Mouse (Mus musculus) gastrocnemius, adult 18-20 months (tissue): ENCODE results near the gene Gm27021. TPM values are rescaled to one million over a fixed set of nuclear protein-coding genes. Genes with fewer than 3 reads are reported as not detected.

Source experiments
- DNase-seq: peaks from one replicate; pipeline ENCODE4 v3.0.0; 2021; ENCODE audit warnings: low spot score
- total RNA-seq, 2 experiments: library from RNA; stranded (reverse); gene quantifications; 2 replicates each; pipeline ENCODE4 v1.2.3; 2021

Gm27021 gene
- total RNA-seq, 2 experiments from 2014 or later, result not detected

DNA sequence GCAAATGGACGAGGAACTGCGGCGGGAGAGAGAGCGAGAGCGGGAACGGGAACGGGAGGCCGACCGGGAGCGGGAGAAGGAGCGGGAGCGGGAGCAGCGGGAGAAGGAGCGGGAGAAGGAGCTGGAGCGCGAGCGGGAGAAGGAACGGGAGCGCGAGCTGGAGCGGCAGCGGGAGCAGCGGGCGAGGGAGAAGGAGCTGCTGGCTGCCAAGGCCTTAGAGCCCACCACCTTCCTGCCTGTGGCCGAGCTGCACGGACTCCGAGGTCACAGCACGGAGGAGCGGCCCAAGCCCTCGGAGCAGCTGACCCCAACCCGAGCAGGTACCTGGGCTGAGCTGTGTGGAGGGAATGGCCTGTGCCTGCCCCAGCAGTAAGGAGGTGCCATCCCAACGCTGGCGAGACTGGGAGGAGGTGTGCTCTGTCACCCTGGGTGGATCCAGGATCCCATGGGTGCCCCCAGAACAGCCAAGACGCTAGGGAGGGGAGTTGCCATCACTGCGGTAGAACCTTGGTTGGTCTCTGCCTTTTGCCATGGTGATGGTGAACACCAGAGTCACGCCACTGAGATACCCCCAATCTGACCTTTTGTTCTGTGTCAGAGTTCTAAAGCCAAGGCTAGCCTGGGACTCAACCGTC is 99.6 kb downstream of the Gm27021 start:
- no peak for DNase-seq

DNA sequence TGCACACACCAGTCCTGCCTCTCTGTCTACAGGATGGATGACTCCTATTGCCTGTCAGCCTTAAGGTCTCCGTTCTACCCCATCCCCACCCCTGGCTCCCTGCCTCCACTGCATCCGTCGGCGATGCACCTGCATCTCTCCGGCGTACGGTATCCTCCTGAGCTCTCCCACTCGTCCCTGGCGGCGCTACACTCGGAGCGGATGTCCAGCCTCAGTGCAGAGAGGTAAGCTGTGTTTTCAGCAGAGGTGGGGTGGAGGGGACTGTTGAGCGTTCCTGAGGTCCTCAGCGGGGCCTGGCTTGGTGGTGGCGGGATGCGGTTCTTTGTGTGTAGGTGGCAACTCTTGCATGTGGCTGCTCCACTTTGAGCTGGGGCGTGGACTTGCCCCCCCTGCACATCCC is 100.1 kb downstream of the Gm27021 start:
- no peak for DNase-seq

DNA sequence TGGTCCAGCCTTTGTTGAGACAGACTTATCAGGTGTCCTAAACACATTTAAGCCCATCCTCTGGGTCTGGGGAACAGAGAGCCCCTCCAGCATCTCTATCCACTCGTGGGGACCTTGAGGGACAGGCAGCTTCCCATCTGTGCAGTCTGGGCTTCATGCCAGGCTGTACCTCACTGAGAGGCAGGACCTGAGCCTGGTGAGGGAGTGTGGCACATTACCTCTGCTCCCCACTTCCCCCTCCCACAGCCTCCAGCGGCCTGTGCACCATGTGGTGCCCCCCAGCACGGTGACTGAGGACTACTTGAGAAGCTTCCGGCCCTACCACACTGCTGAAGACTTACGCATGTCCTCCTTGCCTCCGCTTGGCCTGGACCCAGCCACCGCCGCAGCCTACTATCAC is 101.2 kb downstream of the Gm27021 start:
- DNase-seq, result no peak

DNA sequence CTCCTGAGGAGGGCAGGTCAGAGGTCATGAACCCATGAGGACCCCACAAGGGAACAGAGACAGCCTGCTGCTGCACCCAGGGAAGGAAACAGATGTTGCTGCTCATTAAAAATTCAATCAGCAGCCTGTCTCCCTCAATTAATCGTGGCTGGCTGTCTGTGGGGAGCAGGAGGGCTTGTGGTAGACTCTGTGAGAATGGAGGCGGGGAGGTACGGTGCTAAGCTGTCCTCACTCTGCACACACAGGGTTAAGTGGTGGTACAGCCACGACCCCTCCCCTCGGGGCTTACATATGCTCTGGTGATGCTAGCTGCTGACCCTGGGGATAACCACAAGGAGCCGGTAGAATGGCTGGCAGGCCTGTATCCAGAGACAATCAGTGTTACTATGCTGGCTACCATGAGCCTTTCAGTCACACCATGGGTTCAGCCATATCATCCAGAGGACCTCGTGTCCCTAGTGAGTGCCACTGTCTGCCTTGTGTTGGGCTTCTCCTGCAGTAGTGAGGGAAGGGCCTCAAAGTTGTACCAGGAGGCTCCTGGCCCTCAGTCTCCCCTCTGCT is 102.6 kb downstream of the Gm27021 start:
- DNase-seq, result no peak

DNA sequence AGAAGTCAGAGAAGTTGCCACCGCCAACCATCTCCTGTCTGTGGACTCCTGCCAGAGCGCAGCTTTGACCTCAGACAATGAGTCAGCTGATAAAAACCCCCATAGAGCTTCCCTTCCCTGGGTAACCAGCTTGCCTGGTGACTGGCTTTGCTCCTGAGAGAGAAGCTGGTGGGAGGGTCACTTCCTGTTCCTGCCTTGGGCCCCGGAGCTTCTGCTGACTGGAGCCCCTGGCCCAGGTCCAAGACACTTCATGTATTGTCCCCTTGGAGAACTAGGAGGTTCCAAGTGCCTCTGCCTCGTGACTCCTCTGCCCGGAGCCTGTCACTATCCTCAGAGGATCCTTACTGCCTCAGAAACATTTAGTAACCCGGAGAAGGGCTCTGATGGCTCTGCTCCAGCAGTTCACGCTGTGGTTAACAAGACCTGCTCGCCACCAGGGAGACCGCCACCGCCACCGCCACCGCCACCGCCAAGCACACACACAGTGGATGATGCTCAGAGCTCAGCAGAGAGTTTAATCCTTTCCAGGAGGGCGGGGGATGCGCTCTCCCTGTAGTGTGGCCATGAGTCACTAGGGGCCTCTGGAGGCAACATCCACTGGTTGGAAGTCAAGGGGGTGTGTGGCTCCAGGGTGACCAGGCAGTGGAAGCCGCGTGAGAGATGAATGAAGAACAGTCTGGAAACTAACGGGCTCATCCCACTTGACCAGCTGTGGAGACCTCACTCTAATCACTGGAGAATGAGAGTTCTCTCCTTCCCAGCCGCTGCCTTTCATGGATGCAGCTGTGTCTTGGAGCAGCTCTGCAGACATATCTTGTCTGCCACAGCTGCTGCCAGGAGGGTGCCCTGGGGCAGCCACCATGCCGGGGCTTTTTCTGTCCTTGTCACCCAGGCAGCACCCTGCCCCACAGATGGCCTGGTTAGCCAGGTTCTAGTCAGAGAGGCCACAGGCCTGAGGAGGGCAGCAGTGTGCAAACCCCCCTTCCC is 103.7 kb downstream of the Gm27021 start:
- peak; percentile 80 for DNase-seq

DNA sequence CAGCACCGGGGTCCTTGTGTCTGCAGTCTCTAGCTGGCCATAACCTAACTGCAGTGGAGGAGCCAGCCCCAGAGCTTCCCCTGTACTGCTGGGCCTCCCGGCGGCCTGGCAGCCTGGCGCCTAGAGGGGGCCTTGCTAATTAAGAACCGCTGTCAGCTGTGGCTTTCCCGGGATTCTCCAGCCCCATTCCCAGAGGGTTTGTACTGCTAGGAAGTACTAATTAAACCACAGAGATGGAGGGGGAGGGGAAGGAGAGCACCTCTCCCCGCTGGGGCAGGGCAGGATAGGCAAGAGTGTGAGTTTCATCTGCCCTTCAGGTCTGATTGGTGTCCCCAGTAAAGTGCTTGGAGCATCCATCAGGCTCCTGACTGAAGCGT is 104.5 kb downstream of the Gm27021 start:
- DNase-seq, result no peak

DNA sequence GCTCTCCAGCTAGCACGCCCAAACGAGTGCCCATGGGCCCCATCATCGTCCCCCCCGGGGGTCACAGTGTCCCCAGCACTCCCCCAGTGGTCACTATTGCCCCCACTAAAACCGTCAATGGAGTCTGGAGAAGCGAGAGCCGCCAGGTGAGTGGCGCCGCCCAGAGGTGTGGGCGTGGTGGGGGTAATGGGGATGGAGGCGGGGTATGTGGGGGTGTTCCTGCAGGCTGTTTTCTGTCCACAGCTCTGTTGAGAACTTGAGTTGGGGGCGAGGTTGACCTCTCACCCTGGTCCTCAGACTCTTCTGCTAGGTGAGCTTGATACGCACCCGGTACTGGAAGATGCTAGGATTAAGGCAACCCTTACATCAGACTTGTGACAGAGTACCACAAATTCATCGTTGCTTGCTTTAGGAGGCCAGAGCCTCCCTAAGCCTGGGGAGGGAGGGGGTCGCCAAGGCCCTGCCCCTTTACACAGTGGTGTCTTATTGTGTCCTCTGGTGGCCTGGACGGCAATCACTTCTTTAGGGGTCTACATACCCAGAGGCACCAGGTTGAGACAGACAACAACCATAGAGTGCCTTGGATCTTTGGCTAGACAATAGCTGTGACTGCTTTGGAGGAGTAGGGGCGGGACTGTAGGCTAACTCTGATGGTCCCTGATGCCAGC is 105.1 kb downstream of the Gm27021 start:
- no peak for DNase-seq

DNA sequence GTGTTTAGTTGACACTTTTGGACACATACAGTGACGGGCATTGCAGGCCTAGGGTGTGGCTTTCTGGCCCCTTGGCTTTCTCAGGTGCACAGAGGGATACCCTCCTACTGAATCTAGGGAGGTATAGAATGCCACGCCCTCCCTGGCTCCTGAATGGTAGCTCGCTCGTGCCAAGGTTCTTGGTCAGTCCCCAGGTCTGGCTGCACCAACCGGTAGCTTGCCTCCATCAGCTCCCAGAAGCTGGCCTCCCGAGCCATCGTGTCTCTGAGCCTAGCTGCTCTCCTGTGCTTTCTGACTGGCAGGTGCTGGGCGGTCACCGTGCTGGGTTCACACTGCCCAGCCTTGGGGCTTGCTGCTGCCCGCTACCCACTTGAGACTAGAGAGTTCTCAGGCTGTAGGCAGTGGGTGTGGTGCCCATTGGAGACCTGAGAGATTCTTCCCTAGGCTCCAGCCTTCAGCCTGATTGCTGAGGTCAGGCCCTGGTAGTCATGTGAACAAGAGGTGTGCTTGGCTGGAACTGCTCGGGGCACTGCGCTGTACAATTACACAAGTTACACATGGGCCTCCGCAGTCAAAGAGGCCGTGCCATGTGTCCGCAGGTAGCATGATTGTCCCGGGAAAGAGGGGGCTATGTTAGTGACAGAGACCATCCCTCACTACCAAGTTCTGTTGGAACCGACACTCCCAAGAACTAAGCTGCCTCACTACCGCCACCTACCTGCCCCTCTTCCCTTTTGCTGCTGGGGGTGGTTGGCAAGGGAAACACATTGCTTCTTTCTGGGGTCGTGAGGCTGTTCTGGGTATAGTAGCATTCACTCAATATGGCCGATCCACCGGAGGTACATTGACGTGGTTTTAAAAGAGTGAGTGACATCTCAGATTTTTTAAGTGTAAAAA is 106.1 kb downstream of the Gm27021 start:
- DNase-seq, result no peak

DNA sequence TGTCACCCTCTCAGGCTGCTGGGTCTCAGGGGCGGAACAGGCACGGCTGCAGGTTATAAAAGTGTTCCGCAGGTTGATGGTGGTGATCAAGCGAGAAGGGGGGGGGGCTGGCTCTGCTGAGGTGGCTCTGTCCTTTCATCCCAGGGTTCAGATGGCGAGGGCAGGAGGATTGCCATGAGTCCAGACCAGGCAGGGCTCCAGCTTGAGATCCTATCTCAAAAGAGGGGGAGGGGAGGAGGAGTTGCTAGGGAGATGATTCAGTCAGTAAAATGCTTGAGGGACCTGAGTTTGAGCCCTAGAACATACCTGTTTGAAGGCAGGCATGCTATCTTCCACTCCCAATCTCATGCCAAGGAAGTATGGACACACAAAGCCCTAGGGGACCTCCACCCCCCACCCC is 107.3 kb downstream of the Gm27021 start:
- DNase-seq, result no peak

DNA sequence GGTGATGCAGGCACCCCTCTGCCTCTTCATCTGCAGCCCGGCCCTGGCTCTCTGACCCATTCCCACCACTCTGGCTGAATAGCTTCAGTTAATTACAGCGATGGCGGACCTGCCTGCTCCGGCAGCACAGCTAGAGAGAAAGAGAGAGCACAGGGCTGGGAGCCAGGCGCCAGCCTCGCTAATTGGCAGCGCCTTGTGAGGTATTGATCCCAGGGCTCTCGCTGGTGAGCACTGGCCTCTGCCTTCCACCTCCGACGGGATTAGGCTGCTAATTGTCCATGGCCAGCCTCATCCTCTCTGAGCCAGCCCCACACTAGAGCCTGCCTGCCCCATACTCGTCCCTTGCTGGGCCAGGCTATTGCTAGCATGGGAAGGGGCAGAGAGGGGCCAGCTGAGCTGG is 108.2 kb downstream of the Gm27021 start:
- DNase-seq, result no peak

Other genes with a start within 250 kb of the Gm27021 start
- under 1 TPM in 1 of 2 experiments, not detected in 1; 0.80 TPM for gene Gins2, start 78.8 kb downstream of the Gm27021 start, total RNA-seq
- gene 1190005I06Rik, start 20.4 kb downstream of the Gm27021 start, total RNA-seq, result 1 to 10 TPM in 1 of 2 experiments, under 1 TPM in 1; 0.37 to 1.0 TPM
- gene Cox4i1, start 143 bp upstream of the Gm27021 start, total RNA-seq, result 1,000 to 10,000 TPM; 1,486 to 1,625 TPM
- gene Emc8, start 494 bp upstream of the Gm27021 start, total RNA-seq, result 10 to 100 TPM; 19.6 to 21.0 TPM
- 1 to 10 TPM; 7.6 to 9.0 TPM for gene Irf8, start 68.3 kb upstream of the Gm27021 start, total RNA-seq